Mouse (Mus musculus) kidney, adult 2 months (tissue): ENCODE results near the gene Pamr1. TPM values are rescaled to one million over a fixed set of nuclear protein-coding genes. Genes with fewer than 3 reads are reported as not detected.

Source experiments
- DNase-seq: peaks from one replicate; pipeline ENCODE4 v3.0.0; 2021
- H3K27ac ChIP-seq: fragments of 200-500 bp; 2 replicates; pipeline ENCODE4 v1.5.1; 2012; ENCODE audit warnings: low read depth, low read length, control low read depth, inconsistent platforms; ENCODE audit not compliant: insufficient read depth
- H3K27me3 ChIP-seq: fragments of 200-500 bp; replicated peaks from 2 replicates; pipeline ENCODE4 v1.6.1; 2012; ENCODE audit warnings: mild to moderate bottlenecking, moderate library complexity, low read length, inconsistent platforms; ENCODE audit not compliant: control insufficient read depth, insufficient read depth
- H3K36me3 ChIP-seq: fragments of 200-500 bp; 2 replicates; pipeline ENCODE4 v1.6.1; 2012; ENCODE audit warnings: mild to moderate bottlenecking, moderate library complexity, low read length, inconsistent platforms; ENCODE audit not compliant: control insufficient read depth, insufficient read depth
- H3K4me1 ChIP-seq: fragments of 200-500 bp; 2 replicates; pipeline ENCODE4 v1.6.1; 2011; ENCODE audit warnings: low read length; ENCODE audit not compliant: control insufficient read depth, insufficient read depth
- H3K4me3 ChIP-seq: fragments of 200-500 bp; 2 replicates; pipeline ENCODE4 v1.5.1; 2011; ENCODE audit warnings: mild to moderate bottlenecking, low read depth, low read length, control low read depth; ENCODE audit not compliant: insufficient read depth
- CTCF ChIP-seq: fragments of 200-500 bp; conservative IDR thresholded peaks from 2 replicates; pipeline ENCODE4 v1.5.1; 2011; ENCODE audit warnings: low read depth, mild to moderate bottlenecking, control low read depth, low read length, moderate library complexity, mixed read lengths; ENCODE audit not compliant: insufficient read depth, insufficient read length
- POLR2A ChIP-seq: fragments of 200-500 bp; IDR thresholded peaks from one replicate; pipeline ENCODE4 v1.6.1; 2011; ENCODE audit warnings: low read depth, low read length, control low read depth
- WGBS: fragments of 180-500 bp; shearing (Covaris S2); methylation state at CpG from one replicate; pipeline ENCODE4 v1.1.7; 2018; 5-methylcytosine and 5-hydroxymethylcytosine counted together
- polyA plus RNA-seq: library from polyadenylated mRNA; depleted of rRNA; stranded (reverse); fragments of >200 nt; gene quantifications from 2 replicates; pipeline ENCODE4 v1.2.3, GENCODE M21; 2012

Pamr1 gene
- polyA plus RNA-seq, 1 experiment = 6.1 TPM

GRCm38 (mm10) chr2:102648845-102649500, 99.2 kb downstream of the Pamr1 start:
- Histone ChIP-seq H3K27ac (no peak overlapping the region), H3K4me1 (no peaks in the 10 kb centered on the region), H3K27me3 (no peaks in the 10 kb centered on the region; the same call in 1 of the 2 replicates), H3K4me3 (no peak overlapping the region), H3K36me3 (no peaks in the 10 kb centered on the region)
- WGBS = 77% methylated on average over 10 of the region's 10 CpGs
- TF ChIP-seq POLR2A (no peak), CTCF (no peak)
- DNase-seq = peak; percentile 7

DNA sequence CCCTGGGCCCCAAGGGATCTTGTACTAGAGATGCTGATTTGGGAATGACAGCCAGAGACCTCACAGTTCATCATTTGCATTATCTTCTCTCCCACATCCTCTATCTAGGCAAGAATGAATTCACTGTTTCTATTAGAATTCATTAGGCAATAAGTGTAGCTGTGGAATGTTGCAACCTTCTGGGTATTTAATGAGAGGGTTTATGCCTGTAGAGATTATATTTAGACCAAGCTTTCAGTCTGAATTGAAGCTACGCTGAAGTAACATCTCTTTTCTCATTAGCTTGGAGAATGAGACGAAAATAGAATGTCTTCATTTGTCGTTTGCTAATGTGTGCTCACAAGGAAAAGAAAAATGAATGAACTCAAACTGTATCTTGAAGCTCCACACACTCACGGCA, 100.5 kb downstream of the Pamr1 start:
- Histone ChIP-seq H3K27me3 (no peaks in the 10 kb centered on the region), H3K36me3 (no peaks in the 10 kb centered on the region), H3K4me1 (no peaks in the 10 kb centered on the region), H3K27ac (no peak overlapping the region), H3K4me3 (no peak overlapping the region)
- WGBS = 89% methylated on average over 4 of the region's 4 CpGs
- no peak for TF ChIP-seq CTCF
- TF ChIP-seq POLR2A = no peak
- no peak for DNase-seq

DNA sequence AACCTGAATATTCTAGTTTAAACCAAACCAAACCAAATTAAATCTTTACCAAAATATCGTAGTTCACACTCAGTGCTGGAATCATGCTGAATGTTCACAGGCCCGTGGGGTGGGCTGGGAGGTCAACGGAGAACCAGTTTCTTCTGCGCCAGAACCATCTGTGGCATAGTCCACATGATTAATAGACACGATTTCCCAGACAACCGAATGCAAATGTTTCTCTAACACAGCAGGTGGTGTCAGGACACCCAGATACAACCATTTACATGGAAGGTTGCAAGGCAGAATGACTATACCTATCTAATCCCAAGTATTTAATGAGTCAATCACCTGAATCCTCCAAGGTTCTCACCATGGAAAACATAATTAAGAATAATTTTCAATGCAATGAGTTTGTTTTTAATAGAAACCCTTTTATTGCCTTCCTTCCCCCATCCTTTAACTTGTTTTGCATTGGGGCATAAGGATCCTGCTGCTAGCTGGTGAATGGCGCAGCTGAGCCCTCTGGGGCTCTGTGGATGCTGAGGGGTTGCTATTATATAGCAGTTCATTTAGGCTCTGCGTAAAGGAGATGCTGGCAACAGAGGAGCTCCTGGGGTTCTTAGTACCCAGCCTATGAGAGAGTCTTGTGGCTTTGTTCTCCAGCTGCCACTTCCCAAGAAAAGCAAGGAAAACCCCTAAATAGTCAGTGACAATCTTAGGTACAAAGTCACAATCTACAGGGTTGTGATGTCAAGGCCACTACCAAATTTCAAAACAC, 106.3 kb downstream of the Pamr1 start:
- no peak for DNase-seq
- no peaks in the 10 kb centered on the region for H3K36me3 ChIP-seq
- no peak overlapping the region for H3K27ac ChIP-seq
- H3K4me3 ChIP-seq = no peak overlapping the region
- H3K4me1 ChIP-seq = no peaks in the 10 kb centered on the region
- no peak for TF ChIP-seq POLR2A
- no peak for TF ChIP-seq CTCF
- H3K27me3 ChIP-seq = no peaks in the 10 kb centered on the region; the same call in 1 of the 2 replicates
- 84% methylated on average over 8 of the region's 8 CpGs for WGBS

- Histone ChIP-seq H3K27me3 (no peaks in the 10 kb centered on the region; the same call in 1 of the 2 replicates), H3K27ac (no peak overlapping the region), H3K4me1 (no peaks in the 10 kb centered on the region), H3K4me3 (no peak overlapping the region), H3K36me3 (no peaks in the 10 kb centered on the region)
- TF ChIP-seq CTCF (no peak), POLR2A (no peak)
- DNase-seq = no peak
- 40% methylated on average over 7 of the region's 7 CpGs for WGBS
Observed at GRCm38 (mm10) chr2:102657726-102658125, 107.9 kb downstream of the Pamr1 start.

- no peaks in the 10 kb centered on the region for H3K36me3 ChIP-seq
- no peaks in the 10 kb centered on the region for H3K4me1 ChIP-seq
- no peak within 1 kb of the TSS for H3K27ac ChIP-seq
- H3K4me3 ChIP-seq = peak within 1 kb of the TSS; percentile 55
- DNase-seq = no peak
- no peak for TF ChIP-seq POLR2A
- 4% methylated on average over 20 of the region's 20 CpGs for WGBS
- H3K27me3 ChIP-seq = no peaks in the 10 kb centered on the region; the same call in 1 of the 2 replicates
Observed at GRCm38 (mm10) chr2:102658163-102658660, 108.4 kb downstream of the Pamr1 start, which contains the start of gene Slc1a2. Gene Slc1a2 (plus strand): TSS chr2:102658659.

- H3K36me3 ChIP-seq = no peaks in the 10 kb centered on the region
- WGBS = 1% methylated on average over 80 of the region's 80 CpGs
- TF ChIP-seq POLR2A (no peak), CTCF (no peak)
- peak overlapping the region; percentile 55 for H3K4me3 ChIP-seq
- H3K4me1 ChIP-seq = no peaks in the 10 kb centered on the region
- no peak for DNase-seq
- H3K27ac ChIP-seq = no peak overlapping the region
- H3K27me3 ChIP-seq = no peaks in the 10 kb centered on the region; the same call in 1 of the 2 replicates
Observed at GRCm38 (mm10) chr2:102658661-102659520, 109.1 kb downstream of the Pamr1 start.
